In the genomic region with DNA sequence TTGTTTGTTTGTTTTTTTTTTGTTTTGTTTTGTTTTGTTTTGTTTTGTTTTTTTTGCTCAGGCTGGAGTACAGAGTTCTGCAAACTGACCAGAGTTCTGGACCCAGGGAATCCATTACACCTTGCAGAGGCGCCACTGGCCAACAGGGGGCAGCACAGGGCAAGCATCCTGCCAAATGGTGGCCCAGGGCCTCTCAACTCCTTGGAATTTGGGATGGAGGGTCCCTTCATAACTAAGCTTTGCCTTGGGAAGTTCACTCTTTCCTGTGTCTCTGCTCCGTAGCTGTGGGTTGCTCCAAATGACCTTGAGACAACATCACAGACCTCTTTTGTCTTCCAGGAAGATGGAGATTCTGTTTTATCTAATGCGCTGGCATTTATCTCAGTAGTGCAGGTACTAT, we compare ENCODE assay signal across 9 mouse cellular contexts. TPM values are rescaled to one million over a fixed set of nuclear protein-coding genes. Genes with fewer than 3 reads are reported as not detected.
A peak's percentile ranks its signal among the peaks of the same experiment; 100 is the strongest.
DNase-seq lines count a peak whose midpoint lies in the region; ATAC-seq and TF ChIP-seq lines count a peak whose summit lies in the region.
"Had no signal": no experiment of that assay in that cellular context is flagged by ENCODE, and none has a peak within 500 bp of the region (broad histone marks: within the 10 kb centered on the region; RNA-seq: fewer than 3 reads in every experiment).

No protein-coding gene starts in this region.

- no peak overlapping the region for H3K9ac ChIP-seq in lung, embryonic 14.5 days

- DNase-seq in adrenal gland, adult (ENCODE audit: inconsistent age in 2 of 2, low spot score in 1 of 2), result peak; percentile 55 to 83
- no peak for DNase-seq in adrenal gland, postnatal 4 days (ENCODE audit: low spot score in 2 of 2)
- no peak for DNase-seq in left cerebral cortex, adult 2 months (ENCODE audit: extremely low spot score in 1 of 2, low spot score in 2 of 2)
- DNase-seq in left cerebral cortex, adult 9 months (ENCODE audit: low spot score in 2 of 2), result no peak
- peak; percentile 84 for DNase-seq in adrenal gland, postnatal 14 days
- DNase-seq in lung, embryonic 14.5 days, result peak; percentile 81
- peak; percentile 47 for DNase-seq in testis, postnatal 14 days (ENCODE audit: low spot score)

- peaks cover 2% of the 10 kb centered on the region; the same call in 1 of the 2 replicates for H3K27me3 ChIP-seq in lung, embryonic 14.5 days (ENCODE audit: insufficient read depth, low read length)

- H3K4me3 ChIP-seq in left cerebral cortex, adult 2 months, result no peak overlapping the region
- H3K4me3 ChIP-seq in lung, embryonic 14.5 days (ENCODE audit: low read depth, low read length), result no peak overlapping the region
- H3K4me3 ChIP-seq: heart, embryonic 13.5 days had no signal

- peak; percentile 77 for TF ChIP-seq CTCF in left cerebral cortex, adult 2 months (IDR thresholded peaks at IDR 0.05)
- peak; percentile 88 for TF ChIP-seq CTCF in lung, embryonic 14.5 days (IDR thresholded peaks at IDR 0.05; ENCODE audit: low read depth)

- H3K9me3 ChIP-seq in lung, embryonic 14.5 days (ENCODE audit: low read depth, low read length), result no peaks in the 10 kb centered on the region
- H3K9me3 ChIP-seq: heart, embryonic 13.5 days had no signal

- intact Hi-C loops in left cerebral cortex, adult 2 months (cut with DNase I), result no loop called here

- H3K4me2 ChIP-seq in lung, embryonic 14.5 days, result no peak overlapping the region

- 44% methylated on average over 3 of the region's 3 CpGs for WGBS in lung, embryonic 14.5 days

- ATAC-seq in erythroblast, adult 5-6 weeks (replicated peaks; ENCODE audit: low FRiP score, poor library complexity, severe bottlenecking), result peak; percentile 69; the same call in 1 of the 2 replicates
- no peak for ATAC-seq in lung, embryonic 14.5 days (ENCODE audit: insufficient read depth)

- no peak overlapping the region for H3K27ac ChIP-seq in left cerebral cortex, adult 2 months
- H3K27ac ChIP-seq in lung, embryonic 14.5 days (ENCODE audit: low read depth), result no peak overlapping the region
- H3K27ac ChIP-seq: heart, embryonic 13.5 days had no signal

- no peaks in the 10 kb centered on the region for H3K36me3 ChIP-seq in lung, embryonic 14.5 days (ENCODE audit: insufficient read depth)
- H3K36me3 ChIP-seq: heart, embryonic 13.5 days had no signal

- H3K4me1 ChIP-seq in lung, embryonic 14.5 days (ENCODE audit: insufficient read depth), result peaks cover 32% of the 10 kb centered on the region

RNA-seq across cellular contexts. Expression of gene Il17d, which starts 8.6 kb away (rescaled TPM):
- 1 to 10 TPM; 4.7 to 4.8 TPM for total RNA-seq in adrenal gland, postnatal 4 days (2021)
- 10 to 100 TPM; 15.4 to 17.7 TPM for total RNA-seq in left cerebral cortex, adult 2 months (2021)
- 2.0 and 3.7 TPM in 2 replicates for total RNA-seq in adrenal gland, postnatal 14 days (2021)
- total RNA-seq in erythroblast, adult 5-6 weeks (2015; ENCODE audit: low replicate concordance), result not detected in 2 replicates
- total RNA-seq in erythroblast, adult 5-6 weeks (2017; ENCODE audit: low replicate concordance), result not detected in 2 replicates
- 3.4 TPM in 2 replicates for polyA plus RNA-seq in lung, embryonic 14.5 days (2014; fragmentation: Nextera tagmentation; extraction: Ambion mirVana)

RNA-seq across cellular contexts. Expression of gene Eef1akmt1, which starts 38.2 kb away (rescaled TPM):
- 10 to 100 TPM; 24.5 to 29.4 TPM for total RNA-seq in adrenal gland, postnatal 4 days (2021)
- 10 to 100 TPM; 30.7 to 38.0 TPM for total RNA-seq in left cerebral cortex, adult 2 months (2021)
- 26.2 and 34.2 TPM in 2 replicates for total RNA-seq in adrenal gland, postnatal 14 days (2021)
- 4.6 and 8.5 TPM in 2 replicates for total RNA-seq in erythroblast, adult 5-6 weeks (2015; ENCODE audit: low replicate concordance)
- 3.2 and 7.7 TPM in 2 replicates for total RNA-seq in erythroblast, adult 5-6 weeks (2017; ENCODE audit: low replicate concordance)
- 112 and 122 TPM in 2 replicates for polyA plus RNA-seq in lung, embryonic 14.5 days (2014; fragmentation: Nextera tagmentation; extraction: Ambion mirVana)

Comparison
In these comparisons a context has a peak if more than half of its experiments do, and no peak if none do; other contexts are left out.
1. DNase-seq: peak in adrenal gland, adult (2 of 2), adrenal gland, postnatal 14 days (single experiment), lung, embryonic 14.5 days (single experiment) and testis, postnatal 14 days (single experiment); none in adrenal gland, postnatal 4 days (0 of 2), left cerebral cortex, adult 2 months (0 of 2) and left cerebral cortex, adult 9 months (0 of 2).